Mouse (Mus musculus): ENCODE measurements at regions not wholly inside any gene's neighbourhood (a gene's known extent, or its start where the extent isn't known, plus 50 kb on each side); places are given as distances from the start of the nearest gene placed in this dataset.
"Not testable (repeated sequence)": the region's sequence is repeated elsewhere in the genome, so short reads cannot be mapped to it uniquely, and the experiment has no call there.

DNA sequence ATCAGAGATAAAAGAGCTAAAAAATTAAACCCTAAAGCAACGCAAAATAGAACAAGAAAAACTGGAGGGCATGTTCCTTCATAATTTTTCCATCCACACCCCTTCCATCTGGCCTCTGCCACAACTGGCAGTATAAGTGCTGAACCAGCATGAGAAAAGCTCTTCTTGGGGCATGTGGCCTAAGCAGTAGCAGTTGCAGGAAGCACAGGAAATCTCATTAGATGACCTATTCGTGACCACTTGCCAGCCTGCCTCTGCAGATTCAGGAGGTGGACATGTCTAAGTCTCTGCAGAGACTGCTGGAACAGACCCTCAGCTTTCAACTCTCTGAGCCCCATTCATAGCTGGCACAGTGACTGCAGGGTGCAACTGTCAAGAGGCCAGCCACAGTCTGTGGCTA, 116.5 kb upstream of the Teddm2 start:
- DNase-seq (ENCODE audit: low spot score in 2 of 2): no peak

DNA sequence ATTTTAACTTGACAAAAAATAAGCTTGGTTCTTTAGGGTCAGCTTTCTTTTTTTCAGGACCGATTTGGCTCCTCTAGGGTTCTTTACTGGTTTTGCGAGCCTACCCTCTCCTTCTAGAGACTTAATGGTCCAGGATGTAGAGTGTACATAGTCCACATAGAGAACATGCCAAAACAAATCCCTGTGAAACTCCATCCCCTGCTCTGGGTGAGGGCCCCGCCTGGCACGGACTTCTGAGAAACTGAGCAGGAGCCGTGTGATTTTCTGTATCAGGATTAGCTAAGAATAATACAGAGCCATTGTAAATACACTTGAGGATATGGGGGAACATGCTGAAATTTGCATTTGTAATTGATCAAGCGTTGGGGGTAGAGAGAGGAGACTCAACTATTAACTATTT, 118.2 kb upstream of the Teddm2 start:
- no peak for DNase-seq (ENCODE audit: low spot score in 2 of 2)

DNA sequence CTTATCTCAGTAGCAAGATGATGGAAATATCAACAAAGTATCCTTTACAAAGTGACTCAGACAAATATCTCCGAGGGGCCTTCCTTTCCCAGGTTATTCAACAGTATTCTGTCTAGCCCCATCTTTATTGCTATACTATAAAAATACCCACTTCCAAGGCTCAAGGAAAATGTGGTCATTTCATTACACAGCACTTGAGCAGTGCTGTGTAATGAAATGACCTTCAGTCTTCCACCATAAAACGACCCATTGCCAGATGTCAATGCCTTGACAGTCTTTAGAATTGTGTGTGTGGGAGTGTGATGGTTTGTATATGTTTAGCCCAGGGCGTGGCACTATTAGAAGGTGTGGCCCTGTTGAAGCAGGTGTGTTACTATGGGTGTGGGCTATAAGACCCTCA, 124.3 kb upstream of the Teddm2 start:
- no peak for DNase-seq (ENCODE audit: low spot score in 2 of 2)

GRCm38 (mm10) chr1:154027303-154027702, 127.3 kb upstream of the Teddm2 start:
- DNase-seq (ENCODE audit: low spot score in 2 of 2): no peak

GRCm38 (mm10) chr1:154029826-154030225, 129.8 kb upstream of the Teddm2 start:
- no peak for DNase-seq (ENCODE audit: low spot score in 2 of 2)

DNA sequence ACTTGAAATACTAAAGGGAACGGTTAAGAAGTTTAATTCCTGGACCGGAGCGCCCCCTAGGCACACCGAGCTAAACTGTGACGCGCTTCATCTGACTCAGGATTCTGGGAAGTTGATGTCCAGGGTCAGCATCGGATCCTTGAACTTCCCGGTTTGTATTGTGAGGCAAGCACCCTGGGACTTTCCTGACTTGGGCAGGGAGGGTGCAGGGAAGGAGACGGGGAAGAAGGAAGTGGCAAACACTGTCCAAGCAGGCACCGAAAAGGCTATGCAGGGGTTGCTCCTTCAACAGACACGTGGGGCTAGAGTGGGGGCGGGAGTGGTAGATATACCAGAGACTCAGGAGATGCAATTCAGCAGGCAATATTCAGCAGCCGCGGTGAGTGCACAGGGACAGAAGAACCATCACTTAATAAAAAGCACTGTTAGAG, 132.7 kb upstream of the Teddm2 start:
- DNase-seq (ENCODE audit: low spot score in 2 of 2): peak; percentile 64

- peak; percentile 42 to 56 for DNase-seq (ENCODE audit: low spot score in 2 of 2)
Observed at GRCm38 (mm10) chr1:154033958-154034606, 134.1 kb upstream of the Teddm2 start.

- DNase-seq (ENCODE audit: low spot score in 2 of 2): no peak
Observed at GRCm38 (mm10) chr1:154036729-154037270, 136.8 kb upstream of the Teddm2 start.

- no peak for DNase-seq (ENCODE audit: low spot score in 2 of 2)
Observed at GRCm38 (mm10) chr1:154038241-154038640, 138.2 kb upstream of the Teddm2 start.

- no peak for DNase-seq (ENCODE audit: low spot score in 2 of 2)
Observed at GRCm38 (mm10) chr1:154040907-154041306, 140.9 kb upstream of the Teddm2 start.

DNA sequence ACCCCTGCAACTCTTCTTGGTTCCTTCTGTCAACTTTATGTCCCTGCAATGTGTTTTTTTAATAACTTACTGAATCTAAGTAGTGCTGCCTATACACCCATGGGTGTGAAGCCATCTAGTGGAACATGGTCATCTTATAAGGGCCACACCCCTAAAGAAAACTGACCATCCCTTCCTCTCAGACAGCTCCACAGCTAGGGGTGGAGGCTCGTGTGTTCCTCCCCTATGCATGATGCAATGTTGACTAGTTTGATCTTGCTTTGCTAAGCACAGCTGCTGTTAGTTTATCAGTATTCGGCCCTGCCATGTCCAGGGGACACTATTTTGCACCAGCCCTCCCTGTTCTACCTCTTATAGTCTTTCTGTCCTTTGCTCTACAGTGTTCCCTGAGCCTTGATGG, 142.9 kb upstream of the Teddm2 start:
- no peak for DNase-seq (ENCODE audit: low spot score in 2 of 2)

GRCm38 (mm10) chr1:154044712-154045111, 144.7 kb upstream of the Teddm2 start:
- DNase-seq (ENCODE audit: low spot score in 2 of 2): no peak

DNA sequence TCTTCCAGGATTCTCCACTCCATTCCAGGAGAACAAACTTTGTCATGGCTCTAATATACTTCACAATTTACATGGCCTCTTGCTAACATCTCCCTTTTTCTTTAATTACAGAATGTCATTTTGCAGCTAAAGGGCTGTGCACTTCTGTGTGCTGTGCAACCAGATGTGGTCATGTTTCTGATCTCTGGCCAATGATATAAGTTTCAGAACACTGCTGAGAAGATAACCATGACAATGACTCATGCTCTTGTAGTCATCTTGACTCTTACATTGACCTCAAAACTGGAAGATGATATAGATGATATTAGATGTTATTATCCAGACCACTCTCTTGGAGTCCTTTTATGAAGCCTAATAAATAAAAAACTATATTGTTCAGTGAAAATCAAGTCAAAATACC, 145.9 kb upstream of the Teddm2 start:
- no peak for DNase-seq (ENCODE audit: low spot score in 2 of 2)

GRCm38 (mm10) chr1:154053641-154054040, 147.3 kb upstream of the Zfp648 start:
- DNase-seq (ENCODE audit: low spot score in 2 of 2): no peak

DNA sequence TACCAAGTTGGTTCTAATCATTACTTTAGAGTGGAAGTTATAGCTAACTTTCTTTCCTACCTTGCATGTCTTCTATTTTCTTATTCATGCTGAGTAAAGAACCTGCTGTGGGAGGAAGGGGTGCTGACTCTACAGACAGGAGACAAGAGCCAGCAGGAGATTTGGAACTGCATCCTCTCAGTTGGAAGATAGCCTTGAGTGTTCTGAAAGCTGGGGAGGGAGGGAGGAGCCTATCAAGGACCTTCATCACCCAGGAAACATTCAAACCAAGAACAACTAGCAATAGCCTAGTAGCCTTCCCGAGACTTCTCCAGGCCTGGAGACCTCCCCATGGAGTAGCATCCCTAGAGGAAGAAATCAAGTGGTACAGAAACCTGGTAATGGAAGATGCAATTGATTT, 146.1 kb upstream of the Zfp648 start:
- no peak for DNase-seq (ENCODE audit: low spot score in 2 of 2)

DNA sequence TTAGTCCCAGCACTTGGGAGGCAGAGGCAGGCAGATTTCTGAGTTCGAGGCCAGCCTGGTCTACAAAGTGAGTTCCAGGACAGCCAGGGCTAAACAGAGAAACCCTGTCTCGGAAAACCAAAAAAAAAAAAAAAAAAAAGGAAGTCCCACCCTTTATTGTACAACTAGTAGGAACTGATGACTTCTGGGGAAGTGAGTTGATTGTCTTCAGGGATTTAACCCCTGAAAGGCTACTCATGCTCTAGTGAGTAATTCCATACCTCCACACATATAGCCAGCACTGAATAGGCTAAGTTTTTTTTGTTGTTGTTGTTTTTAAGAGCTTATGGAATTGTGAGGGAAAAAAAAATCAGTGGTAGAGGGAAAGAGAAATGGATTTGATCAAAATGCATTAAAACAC, 139.6 kb upstream of the Zfp648 start:
- not testable (repeated sequence) for DNase-seq (ENCODE audit: low spot score in 2 of 2)

GRCm38 (mm10) chr1:154061851-154062250, 139.1 kb upstream of the Zfp648 start:
- DNase-seq (ENCODE audit: low spot score in 2 of 2): no peak

DNA sequence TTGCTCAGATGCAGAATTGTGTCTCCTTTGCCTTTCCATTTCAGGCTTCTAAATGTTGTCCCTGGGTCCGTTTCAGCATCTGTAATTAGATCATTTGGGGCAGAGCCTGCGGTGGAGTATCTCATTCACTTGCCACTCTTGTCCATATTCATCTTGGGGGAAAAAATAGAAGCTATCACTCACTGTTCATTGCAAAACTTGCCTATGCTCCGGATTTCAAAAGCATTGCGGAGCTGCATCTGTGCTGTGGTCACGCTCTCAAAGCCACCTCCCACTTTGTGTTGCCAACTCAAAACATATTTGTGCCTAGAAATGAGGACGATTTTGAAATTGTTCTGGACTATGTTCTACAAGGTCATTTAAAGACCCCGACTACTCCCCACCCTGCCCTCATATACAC, 138.3 kb upstream of the Zfp648 start:
- DNase-seq (ENCODE audit: low spot score in 2 of 2): no peak

DNA sequence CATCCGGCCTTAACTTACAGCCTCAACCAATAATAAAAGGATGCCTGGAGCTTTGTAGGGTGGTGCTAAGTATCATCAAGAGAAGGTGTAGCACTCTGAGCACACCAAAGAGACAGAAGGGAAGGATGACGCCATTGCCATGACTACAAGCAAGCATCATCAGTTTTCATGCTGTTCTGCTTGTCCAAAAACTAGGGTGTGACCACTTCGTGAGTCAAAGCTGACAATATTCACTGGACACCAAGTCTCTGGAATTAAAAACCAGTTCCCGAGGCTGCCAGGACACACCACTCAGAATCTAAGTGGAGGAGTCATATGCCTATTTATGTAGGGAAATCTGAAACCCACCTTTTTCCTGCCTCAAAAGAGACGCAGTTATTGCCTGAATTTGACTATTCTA, 136.4 kb upstream of the Zfp648 start:
- no peak for DNase-seq (ENCODE audit: low spot score in 2 of 2)

DNA sequence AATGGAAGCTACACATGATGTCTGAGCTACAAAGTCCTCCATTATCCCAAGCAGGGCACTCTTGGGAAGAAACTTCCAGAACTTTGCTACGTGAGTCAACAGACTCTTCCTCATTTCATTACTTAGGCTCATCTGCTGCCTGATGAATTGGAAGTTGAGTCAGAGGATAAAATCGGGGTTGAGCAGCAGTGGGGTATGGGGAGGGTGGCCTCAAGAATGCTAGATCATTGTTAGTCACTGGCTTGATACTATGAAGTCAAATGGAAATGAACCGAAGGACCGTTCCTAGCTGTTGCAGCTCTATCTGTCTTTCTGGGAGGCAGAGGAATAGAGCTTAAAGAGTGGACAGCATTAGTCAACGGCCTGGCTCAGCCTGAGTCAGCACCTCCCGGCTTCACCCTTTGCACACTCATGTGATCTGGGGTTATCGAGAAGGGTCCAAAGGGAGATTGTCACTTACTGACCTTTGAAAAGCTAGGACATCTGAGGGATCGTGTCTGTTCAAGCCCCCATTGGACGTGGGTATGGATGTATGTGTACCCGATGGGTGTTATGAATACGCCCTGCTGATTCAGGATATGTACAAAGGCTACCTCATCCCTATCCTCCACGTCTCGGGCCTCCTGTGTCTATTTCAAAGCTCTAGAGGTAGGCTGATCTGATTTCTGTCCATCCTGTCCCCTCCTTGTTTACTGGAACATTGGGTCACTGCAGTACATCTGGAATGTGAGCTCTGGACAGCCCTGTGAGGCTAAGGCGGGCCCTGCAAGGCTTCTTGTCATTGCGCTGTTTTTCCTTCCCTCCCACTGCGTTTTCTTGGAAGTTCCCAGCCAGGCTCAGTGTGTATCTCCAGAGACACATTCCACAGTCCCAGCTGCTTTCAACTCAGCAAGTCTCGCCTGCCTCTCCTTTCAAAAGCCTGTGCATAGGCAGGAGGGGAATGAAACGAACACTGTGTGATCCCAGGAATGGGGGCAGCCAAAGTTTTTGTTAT, 135.4 kb upstream of the Zfp648 start:
- no peak for DNase-seq (ENCODE audit: low spot score in 2 of 2)

DNA sequence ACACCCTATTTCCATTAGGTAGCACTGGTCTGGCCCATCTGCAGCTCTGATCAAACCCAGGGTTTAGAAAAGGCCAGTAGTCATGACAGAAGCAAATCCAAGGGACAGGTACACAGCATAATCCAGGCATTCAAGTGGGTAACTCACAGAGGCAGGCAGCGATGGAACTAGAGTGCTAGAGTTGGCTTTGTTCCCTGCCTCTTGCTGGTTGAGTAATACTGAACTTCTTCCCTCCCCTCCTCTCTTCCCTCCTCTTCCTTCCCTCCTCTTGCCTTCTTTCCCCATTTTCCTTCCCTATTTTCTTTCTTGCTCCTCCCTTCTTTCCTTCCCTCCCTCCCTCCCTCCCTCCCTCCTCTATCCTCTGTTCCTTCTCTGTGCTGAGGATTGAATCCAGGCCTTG, 133.1 kb upstream of the Zfp648 start:
- no peak for DNase-seq (ENCODE audit: low spot score in 2 of 2)

DNA sequence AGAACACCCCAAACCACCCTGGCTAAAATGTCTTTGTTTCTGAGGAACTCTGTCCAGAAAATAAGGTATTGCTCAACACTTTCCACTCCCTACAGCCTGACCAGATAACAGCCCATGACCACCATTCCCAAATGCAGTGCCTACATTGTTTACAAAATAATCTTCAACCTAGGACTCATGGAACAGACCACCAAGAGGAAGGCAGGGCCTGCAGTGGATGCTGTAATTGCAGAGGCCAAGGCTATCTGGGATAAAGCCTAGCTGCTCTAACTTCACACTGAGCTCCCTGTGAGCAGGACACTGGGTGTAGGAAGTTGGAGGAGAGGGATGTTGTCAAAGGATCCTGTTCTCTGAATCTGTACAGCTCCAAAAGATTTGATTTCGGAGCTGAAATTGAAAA, 126.7 kb upstream of the Zfp648 start:
- DNase-seq (ENCODE audit: low spot score in 2 of 2): no peak

Measured in spleen, postnatal 14 days (tissue).